Mouse (Mus musculus): Measurements from ENCODE around the gene Bcl2l11.

DNA sequence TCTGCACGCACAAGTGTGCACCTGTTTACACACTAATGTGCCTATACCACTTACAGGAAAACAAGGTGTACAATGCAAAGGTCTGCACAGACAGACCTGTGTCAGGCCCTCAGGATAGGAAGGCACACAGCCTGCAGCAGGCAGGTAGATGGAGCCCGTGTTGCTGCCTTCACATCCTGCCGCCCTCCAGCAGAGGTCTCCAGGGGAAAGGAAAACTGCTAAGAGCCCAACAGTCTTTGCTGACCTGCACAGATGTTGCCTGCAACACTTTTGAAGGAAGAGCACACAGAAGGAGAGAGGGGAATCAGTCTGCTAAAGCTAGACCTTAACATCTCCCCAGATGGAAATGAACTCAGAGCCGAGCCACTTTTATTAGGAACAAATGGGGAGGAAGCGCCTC is 47.0 kb upstream of the Bcl2l11 start:
- TF ChIP-seq USF1 (IDR thresholded peaks at IDR 0.05; ENCODE audit: low read depth) (no peak), CTCF (IDR thresholded peaks at IDR 0.05; ENCODE audit: control insufficient read depth, insufficient read depth, insufficient read length) (no peak), FOSL1 (IDR thresholded peaks at IDR 0.05; ENCODE audit: insufficient read depth, low read length, poor library complexity, severe bottlenecking) (no peak), CEBPB (IDR thresholded peaks at IDR 0.05; ENCODE audit: low read depth) (no peak), MAX (IDR thresholded peaks at IDR 0.05) (no peak), MYOG (IDR thresholded peaks at IDR 0.05; ENCODE audit: control insufficient read depth, extremely low read depth, insufficient read length) (no peak), MYOD1 (IDR thresholded peaks at IDR 0.05; ENCODE audit: control insufficient read depth, insufficient read length, low read depth) (no peak)
